Mouse (Mus musculus) hindbrain, postnatal 0 days (tissue): ENCODE measurements at regions not wholly inside any gene's neighbourhood (a gene's known extent, or its start where the extent isn't known, plus 50 kb on each side); places are given as distances from the start of the nearest gene placed in this dataset.
A peak's percentile ranks its signal among the peaks of the same experiment; 100 is the strongest.

Experiments
- ATAC-seq: fragments of 200-750 bp; cut with Nextera tagmentation; 2 replicates; pipeline ENCODE4 v1.8.0; 2017; ENCODE audit warnings: mild to moderate bottlenecking, moderate TSS enrichment, moderate library complexity
- DNase-seq: peaks from one replicate; pipeline ENCODE4 v3.0.0-alpha.2; 2015; ENCODE audit warnings: low spot score
- H3K27ac ChIP-seq: fragments of 300-500 bp; sonication (generic); 2 replicates; pipeline ENCODE4 v1.5.1; 2014; ENCODE audit warnings: mild to moderate bottlenecking
- H3K27me3 ChIP-seq: fragments of 300-500 bp; sonication (generic); 2 replicates; pipeline ENCODE4 v1.6.1; 2014; ENCODE audit warnings: low read length, mixed read lengths; ENCODE audit not compliant: insufficient read depth
- H3K36me3 ChIP-seq: fragments of 300-500 bp; sonication (generic); 2 replicates; pipeline ENCODE4 v1.6.1; 2014; ENCODE audit warnings: low read length, mixed read lengths; ENCODE audit not compliant: insufficient read depth
- H3K4me1 ChIP-seq: fragments of 300-500 bp; sonication (generic); 2 replicates; pipeline ENCODE4 v1.6.1; 2014; ENCODE audit warnings: antibody characterized with exemption, low read length, mixed read lengths; ENCODE audit not compliant: insufficient read depth
- H3K4me2 ChIP-seq: fragments of 300-500 bp; sonication (generic); 2 replicates; pipeline ENCODE4 v1.6.1; 2014; ENCODE audit warnings: low read depth, mild to moderate bottlenecking, low read length, moderate library complexity, mixed read lengths
- H3K4me3 ChIP-seq: fragments of 300-500 bp; sonication (generic); 2 replicates; pipeline ENCODE4 v1.5.1; 2014; ENCODE audit warnings: low read length
- H3K9ac ChIP-seq: fragments of 300-500 bp; sonication (generic); replicated peaks from 2 replicates; pipeline ENCODE4 v1.6.1; 2014; ENCODE audit warnings: mild to moderate bottlenecking, low read length, moderate library complexity, mixed read lengths
- H3K9me3 ChIP-seq: fragments of 300-500 bp; sonication (generic); 2 replicates; pipeline ENCODE4 v1.6.1; 2016; ENCODE audit warnings: low read length, mixed read lengths
- CTCF ChIP-seq: IDR thresholded peaks from 2 replicates; pipeline ENCODE4 v1.5.1; 2016; ENCODE audit warnings: antibody characterized with exemption, control low read depth, low read depth
- WGBS: fragments of 180-500 bp; shearing (Covaris S2); extraction: QIAGEN DNeasy Blood & Tissue Kit; methylation state at CpG from one replicate; pipeline ENCODE4 v1.1.7; 2014; 5-methylcytosine and 5-hydroxymethylcytosine counted together

GRCm38 (mm10) chr14:87301564-87301963 lies 114.9 kb upstream of the Tdrd3 start:
- H3K27me3 ChIP-seq = no peaks in the 10 kb centered on the region
- no peaks in the 10 kb centered on the region for H3K4me1 ChIP-seq
- 86% methylated on average over 5 of the region's 5 CpGs for WGBS
- H3K9me3 ChIP-seq = no peaks in the 10 kb centered on the region
- H3K4me2 ChIP-seq = no peak overlapping the region
- H3K9ac ChIP-seq = no peak overlapping the region
- DNase-seq = no peak
- TF ChIP-seq CTCF = no peak
- ATAC-seq = no peak
- no peak overlapping the region for H3K27ac ChIP-seq
- H3K36me3 ChIP-seq = no peaks in the 10 kb centered on the region
- H3K4me3 ChIP-seq = no peak overlapping the region

GRCm38 (mm10) chr14:87305481-87305880 lies 111.0 kb upstream of the Tdrd3 start:
- H3K9ac ChIP-seq = no peak overlapping the region
- H3K4me2 ChIP-seq = no peak overlapping the region
- DNase-seq (no peak), ATAC-seq (no peak)
- no peaks in the 10 kb centered on the region for H3K9me3 ChIP-seq
- H3K27me3 ChIP-seq = no peaks in the 10 kb centered on the region
- WGBS = 77% methylated on average over 2 of the region's 2 CpGs
- H3K27ac ChIP-seq = no peak overlapping the region
- no peaks in the 10 kb centered on the region for H3K4me1 ChIP-seq
- no peak for TF ChIP-seq CTCF
- no peak overlapping the region for H3K4me3 ChIP-seq
- no peaks in the 10 kb centered on the region for H3K36me3 ChIP-seq

- H3K27ac ChIP-seq = no peak overlapping the region
- H3K9ac ChIP-seq = no peak overlapping the region
- TF ChIP-seq CTCF = no peak
- no peak overlapping the region for H3K4me3 ChIP-seq
- DNase-seq (no peak), ATAC-seq (no peak)
- 58% methylated on average over 7 of the region's 7 CpGs for WGBS
- H3K9me3 ChIP-seq = no peaks in the 10 kb centered on the region
- no peaks in the 10 kb centered on the region for H3K4me1 ChIP-seq
- H3K36me3 ChIP-seq = no peaks in the 10 kb centered on the region
- no peak overlapping the region for H3K4me2 ChIP-seq
- H3K27me3 ChIP-seq = no peaks in the 10 kb centered on the region
These were observed 110.4 kb upstream of the Tdrd3 start for GRCm38 (mm10) chr14:87306011-87306410.

DNA sequence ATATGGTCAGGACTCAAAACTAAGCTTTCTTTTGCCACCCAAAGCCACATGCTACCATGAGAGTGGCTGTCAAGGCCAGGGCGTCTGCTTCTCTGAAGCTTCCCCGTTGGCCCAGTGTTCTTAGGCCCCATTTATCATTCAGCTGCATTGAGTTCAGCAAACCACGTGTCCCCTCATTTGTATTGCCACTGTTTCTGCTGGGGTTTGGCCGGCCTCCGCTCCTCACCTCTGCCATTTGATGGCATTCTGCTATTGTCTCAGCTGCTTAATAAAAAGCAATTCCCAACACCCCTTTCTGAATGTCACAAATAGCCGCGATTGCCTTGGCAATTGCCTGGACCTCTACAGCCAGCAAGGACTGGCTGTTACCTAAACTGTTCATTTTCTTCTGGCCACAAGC lies 108.4 kb upstream of the Tdrd3 start:
- no peaks in the 10 kb centered on the region for H3K4me1 ChIP-seq
- TF ChIP-seq CTCF = no peak
- DNase-seq (no peak), ATAC-seq (no peak)
- no peaks in the 10 kb centered on the region for H3K9me3 ChIP-seq
- 30% methylated on average over 7 of the region's 7 CpGs for WGBS
- no peak overlapping the region for H3K9ac ChIP-seq
- H3K36me3 ChIP-seq = no peaks in the 10 kb centered on the region
- no peak overlapping the region for H3K4me3 ChIP-seq
- H3K4me2 ChIP-seq = no peak overlapping the region
- no peak overlapping the region for H3K27ac ChIP-seq
- no peaks in the 10 kb centered on the region for H3K27me3 ChIP-seq

- Histone ChIP-seq H3K36me3 (no peaks in the 10 kb centered on the region), H3K4me2 (no peak overlapping the region), H3K27me3 (no peaks in the 10 kb centered on the region), H3K9me3 (no peaks in the 10 kb centered on the region), H3K27ac (no peak overlapping the region), H3K9ac (no peak overlapping the region), H3K4me3 (no peak overlapping the region), H3K4me1 (no peaks in the 10 kb centered on the region)
- WGBS = 92% methylated on average over 5 of the region's 5 CpGs
- TF ChIP-seq CTCF = no peak
- DNase-seq (no peak), ATAC-seq (no peak)
These were observed 104.1 kb upstream of the Tdrd3 start for GRCm38 (mm10) chr14:87312318-87312717.

GRCm38 (mm10) chr14:87314999-87315732 lies 101.3 kb upstream of the Tdrd3 start:
- TF ChIP-seq CTCF = peak; percentile 87
- Histone ChIP-seq H3K4me1 (no peaks in the 10 kb centered on the region), H3K9ac (no peak overlapping the region), H3K27me3 (no peaks in the 10 kb centered on the region), H3K36me3 (no peaks in the 10 kb centered on the region), H3K4me3 (no peak overlapping the region), H3K27ac (no peak overlapping the region), H3K4me2 (no peak overlapping the region), H3K9me3 (no peaks in the 10 kb centered on the region)
- ATAC-seq = peak; percentile 75
- DNase-seq = peak; percentile 88
- 22% methylated on average over 6 of the region's 6 CpGs for WGBS

GRCm38 (mm10) chr14:87327841-87328240 lies 88.6 kb upstream of the Tdrd3 start:
- Histone ChIP-seq H3K4me3 (no peak overlapping the region), H3K4me1 (no peaks in the 10 kb centered on the region), H3K9ac (no peak overlapping the region), H3K27ac (no peak overlapping the region), H3K9me3 (no peaks in the 10 kb centered on the region), H3K4me2 (no peak overlapping the region), H3K36me3 (no peaks in the 10 kb centered on the region), H3K27me3 (no peaks in the 10 kb centered on the region)
- ATAC-seq = no peak
- no peak for TF ChIP-seq CTCF
- WGBS = 32% methylated on average over 1 of the region's 1 CpGs
- DNase-seq = no peak
